Mouse (Mus musculus) liver, embryonic 14.5 days (tissue): ENCODE data around the gene Bbs9.

Source experiments
- CTCF ChIP-seq: IDR thresholded peaks from 2 replicates; pipeline ENCODE4 v1.5.1; 2016; ENCODE audit warnings: antibody characterized with exemption, low read depth, control low read depth
- EP300 ChIP-seq: IDR thresholded peaks from 2 replicates; pipeline ENCODE4 v1.6.1; 2016; ENCODE audit warnings: antibody characterized with exemption, low read depth

- TF ChIP-seq EP300 (no peak), CTCF (no peak)
Observed at GRCm38 (mm10) chr9:22649606-22650005, 174.1 kb downstream of the Bbs9 start.
